Mouse (Mus musculus): ENCODE measurements around the gene Eif4a1. TPM values are rescaled to one million over a fixed set of nuclear protein-coding genes. Genes with fewer than 3 reads are reported as not detected.

Gene Eif4a1
- polyA plus RNA-seq, 1 experiment from 2014 or later = 560 TPM

- peaks cover 12% of the 10 kb centered on the region for H3K36me3 ChIP-seq
- WGBS = 79% methylated on average over 12 of the region's 12 CpGs
- H3K9me3 ChIP-seq = no peaks in the 10 kb centered on the region
- peaks cover 59% of the 10 kb centered on the region for H3K4me1 ChIP-seq
- no peak overlapping the region for H3K27ac ChIP-seq
- H3K4me2 ChIP-seq (replicated peaks) = no peak overlapping the region
- ATAC-seq (ENCODE audit: low FRiP score, low read depth) = no peak
- no peaks in the 10 kb centered on the region for H3K27me3 ChIP-seq
- H3K4me3 ChIP-seq = no peak overlapping the region
- no peak overlapping the region for H3K9ac ChIP-seq
Observed at GRCm38 (mm10) chr11:69684128-69684745, 12.0 kb upstream of the Eif4a1 start.

- no peak for ATAC-seq (ENCODE audit: low FRiP score, low read depth)
- no peaks in the 10 kb centered on the region for H3K27me3 ChIP-seq
- peak overlapping the region; percentile 95 for H3K4me2 ChIP-seq (replicated peaks)
- H3K4me3 ChIP-seq = no peak overlapping the region
- H3K36me3 ChIP-seq = peaks cover 18% of the 10 kb centered on the region
- no peaks in the 10 kb centered on the region for H3K9me3 ChIP-seq
- H3K4me1 ChIP-seq = peaks cover 60% of the 10 kb centered on the region
- H3K27ac ChIP-seq = peak overlapping the region; percentile 95
- WGBS = 77% methylated on average over 7 of the region's 7 CpGs
- H3K9ac ChIP-seq = peak overlapping the region; percentile 9; the same call in 1 of the 2 replicates
Observed at GRCm38 (mm10) chr11:69683576-69683975, 11.4 kb upstream of the Eif4a1 start.

- Histone ChIP-seq H3K9me3 (no peaks in the 10 kb centered on the region), H3K9ac (peak overlapping the region; percentile 9), H3K4me3 (peak overlapping the region; percentile 84), H3K27me3 (no peaks in the 10 kb centered on the region), H3K4me1 (peaks cover 60% of the 10 kb centered on the region), H3K36me3 (peaks cover 24% of the 10 kb centered on the region), H3K4me2 (replicated peaks) (peak overlapping the region; percentile 95), H3K27ac (peak overlapping the region; percentile 95)
- peak; percentile 34; the same call in 1 of the 2 replicates for ATAC-seq (ENCODE audit: low FRiP score, low read depth)
- WGBS = 14% methylated on average over 12 of the region's 12 CpGs
Observed at GRCm38 (mm10) chr11:69682840-69683533, 10.8 kb upstream of the Eif4a1 start.

GRCm38 (mm10) chr11:69682209-69682839 is 10.1 kb upstream of the Eif4a1 start:
- 27% methylated on average over 24 of the region's 24 CpGs for WGBS
- Histone ChIP-seq H3K36me3 (peaks cover 31% of the 10 kb centered on the region), H3K27ac (peak overlapping the region; percentile 95), H3K4me1 (peaks cover 60% of the 10 kb centered on the region), H3K9me3 (no peaks in the 10 kb centered on the region), H3K4me3 (peak overlapping the region; percentile 84), H3K27me3 (no peaks in the 10 kb centered on the region), H3K9ac (peak overlapping the region; percentile 91), H3K4me2 (replicated peaks) (peak overlapping the region; percentile 95)
- ATAC-seq (ENCODE audit: low FRiP score, low read depth) = no peak

GRCm38 (mm10) chr11:69681314-69682208 is 9.3 kb upstream of the Eif4a1 start, which contains the start of gene Senp3:
Gene Senp3 (minus strand): TSS chr11:69682084.
- peak; percentile 95 for ATAC-seq (ENCODE audit: low FRiP score, low read depth)
- H3K4me3 ChIP-seq = peak within 1 kb of the TSS; percentile 84
- peak within 1 kb of the TSS; percentile 95 for H3K4me2 ChIP-seq (replicated peaks)
- peak within 1 kb of the TSS; percentile 95 for H3K27ac ChIP-seq
- peak within 1 kb of the TSS; percentile 91 for H3K9ac ChIP-seq
- peaks cover 37% of the 10 kb centered on the region for H3K36me3 ChIP-seq
- no peaks in the 10 kb centered on the region for H3K27me3 ChIP-seq
- under 1% methylated on average over 78 of the region's 80 CpGs for WGBS
- H3K9me3 ChIP-seq = no peaks in the 10 kb centered on the region
- H3K4me1 ChIP-seq = peaks cover 52% of the 10 kb centered on the region

DNA sequence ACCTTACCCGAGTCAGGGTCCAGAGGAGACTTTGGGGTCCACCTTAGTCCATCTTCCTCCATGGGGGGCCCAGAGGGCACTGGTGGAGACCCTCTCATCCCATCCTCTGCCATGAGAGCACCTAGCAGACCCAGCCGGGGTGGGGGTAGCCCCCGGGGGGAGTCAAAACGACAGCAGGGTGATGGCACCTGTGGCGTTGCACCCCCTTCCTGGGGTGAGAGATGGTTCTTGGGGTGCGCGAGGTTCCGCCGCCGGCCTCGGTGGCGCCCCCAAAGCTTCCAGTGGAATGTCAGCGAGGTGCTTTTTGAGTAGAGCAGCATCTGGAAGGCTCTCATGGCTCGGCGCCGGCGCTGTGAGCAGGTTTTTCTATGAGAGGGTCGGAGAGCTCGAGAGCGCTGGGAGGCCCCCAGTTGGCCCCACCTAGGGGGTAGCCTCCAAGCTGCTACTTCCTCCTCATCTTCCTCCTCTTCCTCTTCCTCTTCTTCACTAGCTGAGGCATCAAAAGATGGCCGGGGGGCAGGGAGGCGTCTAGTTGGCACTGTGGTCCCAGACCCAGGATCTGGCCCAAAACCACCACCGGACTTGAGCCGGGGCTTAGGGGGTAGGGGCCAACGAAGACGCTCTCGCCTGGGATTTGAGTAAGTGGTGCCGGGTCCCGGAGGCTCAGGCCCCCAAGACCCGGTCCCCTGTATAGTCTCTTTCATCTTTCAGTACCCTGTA is 8.1 kb upstream of the Eif4a1 start:
- peak overlapping the region; percentile 95 for H3K4me2 ChIP-seq (replicated peaks)
- H3K4me3 ChIP-seq = peak overlapping the region; percentile 84
- peaks cover 41% of the 10 kb centered on the region for H3K4me1 ChIP-seq
- no peaks in the 10 kb centered on the region for H3K27me3 ChIP-seq
- peak overlapping the region; percentile 91 for H3K9ac ChIP-seq
- no peak for ATAC-seq (ENCODE audit: low FRiP score, low read depth)
- WGBS = 92% methylated on average over 30 of the region's 30 CpGs
- H3K9me3 ChIP-seq = no peaks in the 10 kb centered on the region
- H3K27ac ChIP-seq = no peak overlapping the region
- peaks cover 50% of the 10 kb centered on the region for H3K36me3 ChIP-seq

DNA sequence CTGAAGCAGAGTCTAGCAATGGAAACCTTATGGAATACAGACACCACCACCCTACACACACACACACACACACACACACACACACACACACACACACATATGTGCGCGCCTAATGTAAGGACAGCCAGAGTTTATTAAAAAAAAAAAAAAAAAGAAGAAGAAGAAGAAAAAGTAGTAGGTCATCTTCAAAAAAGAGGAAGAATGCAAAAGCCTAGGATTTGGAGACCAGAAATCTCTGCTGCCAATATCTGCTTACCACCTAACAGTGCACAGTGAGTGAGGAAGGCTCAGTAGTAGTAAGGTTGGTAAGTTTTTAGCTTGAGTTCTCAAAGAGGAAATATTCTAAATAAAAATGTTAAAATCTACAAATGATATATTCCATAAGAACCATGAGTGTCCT is 6.9 kb upstream of the Eif4a1 start:
- H3K4me1 ChIP-seq = peaks cover 35% of the 10 kb centered on the region
- no peak overlapping the region for H3K27ac ChIP-seq
- no peak for ATAC-seq (ENCODE audit: low FRiP score, low read depth)
- no peak overlapping the region for H3K9ac ChIP-seq
- no peak overlapping the region; the same call in 1 of the 2 replicates for H3K4me2 ChIP-seq (replicated peaks)
- no peaks in the 10 kb centered on the region for H3K27me3 ChIP-seq
- H3K36me3 ChIP-seq = peaks cover 61% of the 10 kb centered on the region
- no peaks in the 10 kb centered on the region for H3K9me3 ChIP-seq
- H3K4me3 ChIP-seq = no peak overlapping the region
- WGBS = 100% methylated on average over 2 of the region's 2 CpGs

DNA sequence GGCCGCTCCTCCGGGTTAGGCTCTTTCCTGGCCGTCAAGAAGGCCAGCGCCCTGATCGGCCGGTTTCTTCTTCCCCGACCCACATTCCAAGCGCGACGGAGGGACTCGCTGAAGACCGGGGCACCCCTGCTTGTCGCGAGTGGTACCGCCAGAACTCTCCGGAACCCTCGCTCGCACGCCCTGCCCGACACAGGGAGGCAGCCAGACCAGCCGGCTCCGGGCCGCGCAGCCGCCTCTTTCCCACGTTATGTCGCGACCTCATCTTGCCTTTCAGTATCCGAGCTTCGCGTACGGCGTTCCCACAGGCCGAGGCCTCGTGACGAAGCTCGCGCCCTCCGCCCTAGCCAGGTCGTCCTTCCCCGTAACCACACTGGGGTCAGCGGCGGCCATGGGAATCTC is 498 bp downstream of the Eif4a1 start:
- ATAC-seq (ENCODE audit: low FRiP score, low read depth) = 0 out of 2 replicates have a peak, but pooled peaks have one; percentile 10
- Histone ChIP-seq H3K4me1 (peaks cover 28% of the 10 kb centered on the region), H3K4me2 (replicated peaks) (peak overlapping the region; percentile 99), H3K9me3 (no peaks in the 10 kb centered on the region), H3K36me3 (peaks cover 75% of the 10 kb centered on the region), H3K9ac (peak overlapping the region; percentile 100), H3K27ac (peak overlapping the region; percentile 97), H3K27me3 (no peaks in the 10 kb centered on the region), H3K4me3 (peak overlapping the region; percentile 100)
- under 1% methylated on average over 43 of the region's 43 CpGs for WGBS

GRCm38 (mm10) chr11:69670786-69671725 is 1.2 kb downstream of the Eif4a1 start:
- no peaks in the 10 kb centered on the region for H3K27me3 ChIP-seq
- under 1% methylated on average over 47 of the region's 61 CpGs for WGBS
- H3K4me3 ChIP-seq = peak overlapping the region; percentile 100
- H3K36me3 ChIP-seq = peaks cover 75% of the 10 kb centered on the region
- peak; percentile 66 for ATAC-seq (ENCODE audit: low FRiP score, low read depth)
- H3K27ac ChIP-seq = peak overlapping the region; percentile 97
- H3K4me2 ChIP-seq (replicated peaks) = peak overlapping the region; percentile 99
- peaks cover 28% of the 10 kb centered on the region for H3K4me1 ChIP-seq
- no peaks in the 10 kb centered on the region for H3K9me3 ChIP-seq
- peak overlapping the region; percentile 100 for H3K9ac ChIP-seq

- Histone ChIP-seq H3K4me1 (peaks cover 27% of the 10 kb centered on the region), H3K4me2 (replicated peaks) (no peak overlapping the region), H3K36me3 (peaks cover 71% of the 10 kb centered on the region), H3K9ac (no peak overlapping the region), H3K4me3 (no peak overlapping the region), H3K27ac (no peak overlapping the region), H3K9me3 (no peaks in the 10 kb centered on the region), H3K27me3 (no peaks in the 10 kb centered on the region)
- no peak for ATAC-seq (ENCODE audit: low FRiP score, low read depth)
- 84% methylated on average over 3 of the region's 3 CpGs for WGBS
Observed at GRCm38 (mm10) chr11:69666665-69667005, 5.6 kb downstream of the Eif4a1 start.

Measured in limb, embryonic 13.5 days (tissue).